Mouse (Mus musculus): ENCODE results near the gene Tram2.

DNA sequence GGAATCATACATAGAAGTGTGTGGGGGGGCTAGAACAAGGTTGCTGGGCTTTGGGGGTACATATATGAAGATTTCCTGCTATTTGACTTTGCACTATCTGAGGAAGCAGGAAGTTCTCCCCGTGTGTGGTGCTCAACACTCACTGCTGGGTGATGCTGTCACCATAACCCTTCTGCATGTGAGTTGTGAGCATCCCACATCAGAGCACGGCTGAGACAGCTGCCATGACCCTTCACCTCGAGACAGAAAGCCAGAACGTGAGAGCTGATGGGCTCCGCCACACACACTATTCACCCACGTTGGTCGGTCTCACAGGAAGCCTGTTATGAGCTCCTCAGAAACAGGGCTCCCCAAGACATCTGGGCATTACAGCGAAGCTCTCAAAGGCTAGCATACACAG, 74.4 kb downstream of the Tram2 start:
- no peak for TF ChIP-seq CTCF (IDR thresholded peaks at IDR 0.05)
- no peak for TF ChIP-seq EP300 (IDR thresholded peaks at IDR 0.05)
